Mouse (Mus musculus) heart, postnatal 0 days (tissue): ENCODE results near the gene Naip5. TPM values are rescaled to one million over a fixed set of nuclear protein-coding genes. Genes with fewer than 3 reads are reported as not detected.
"Not testable (repeated sequence)": the region's sequence is repeated elsewhere in the genome, so short reads cannot be mapped to it uniquely, and the experiment has no call there.

Source experiments
- ATAC-seq: fragments of 200-750 bp; cut with Nextera tagmentation; 2 replicates; pipeline ENCODE4 v1.8.0; 2017; ENCODE audit warnings: low read depth, moderate number of reproducible peaks, moderate library complexity; ENCODE audit not compliant: insufficient read depth
- DNase-seq: peaks from one replicate; pipeline ENCODE4 v3.0.0-alpha.2; 2016; ENCODE audit warnings: low spot score
- H3K27ac ChIP-seq: fragments of 300-500 bp; sonication (generic); 2 replicates; pipeline ENCODE4 v1.5.1; 2014; ENCODE audit warnings: low read depth, mild to moderate bottlenecking
- H3K27me3 ChIP-seq: fragments of 300-500 bp; sonication (generic); 2 replicates; pipeline ENCODE4 v1.6.1; 2014; ENCODE audit warnings: low read length, mixed read lengths; ENCODE audit not compliant: control insufficient read depth, insufficient read depth
- H3K36me3 ChIP-seq: fragments of 300-500 bp; sonication (generic); replicated peaks from 2 replicates; pipeline ENCODE4 v1.6.1; 2014; ENCODE audit warnings: low read length, mixed read lengths; ENCODE audit not compliant: control insufficient read depth, insufficient read depth
- H3K4me1 ChIP-seq: fragments of 300-500 bp; sonication (generic); 2 replicates; pipeline ENCODE4 v1.6.1; 2014; ENCODE audit warnings: antibody characterized with exemption; ENCODE audit not compliant: control insufficient read depth, insufficient read depth
- H3K4me2 ChIP-seq: fragments of 300-500 bp; sonication (generic); 2 replicates; pipeline ENCODE4 v1.6.1; 2014; ENCODE audit warnings: low read depth, mild to moderate bottlenecking, low read length, moderate library complexity
- H3K4me3 ChIP-seq: fragments of 300-500 bp; sonication (generic); 2 replicates; pipeline ENCODE4 v1.5.1; 2014; ENCODE audit warnings: low read depth, low read length
- H3K9ac ChIP-seq: fragments of 300-500 bp; sonication (generic); replicated peaks from 2 replicates; pipeline ENCODE4 v1.6.1; 2014; ENCODE audit warnings: low read depth, low read length, mixed read lengths
- H3K9me3 ChIP-seq: fragments of 300-500 bp; sonication (generic); replicated peaks from 2 replicates; pipeline ENCODE4 v1.6.1; 2016; ENCODE audit warnings: low read length; ENCODE audit not compliant: control insufficient read depth
- CTCF ChIP-seq: IDR thresholded peaks from 2 replicates; pipeline ENCODE4 v1.5.1; 2016; ENCODE audit warnings: antibody characterized with exemption, control low read depth, low read depth
- EP300 ChIP-seq: IDR thresholded peaks from 2 replicates; pipeline ENCODE4 v1.6.1; 2016; ENCODE audit warnings: antibody characterized with exemption, low read depth
- WGBS: fragments of 180-500 bp; shearing (Covaris S2); extraction: QIAGEN DNeasy Blood & Tissue Kit; methylation state at CpG from one replicate; pipeline ENCODE4 v1.1.7; 2014; 5-methylcytosine and 5-hydroxymethylcytosine counted together
- polyA plus RNA-seq: library from polyadenylated mRNA; unstranded; fragments of >200 nt; fragmentation: Nextera tagmentation; extraction: Ambion mirVana; gene quantifications from 2 replicates; pipeline ENCODE4 v1.2.1, GENCODE M21; 2015
- total RNA-seq: library from RNA; depleted of rRNA; stranded (reverse); fragments of >200 nt; gene quantifications from 2 replicates; pipeline ENCODE4 v1.2.3, GENCODE M21; 2014; ENCODE audit warnings: low replicate concordance; rRNA removed

The Naip5 gene
- total RNA-seq (1.5 TPM in 1 of 2 replicates, not detected in the other), polyA plus RNA-seq (0.08 and 0.14 TPM in 2 replicates)

- not testable (repeated sequence) for H3K27ac ChIP-seq, H3K4me1 ChIP-seq, H3K9ac ChIP-seq, H3K36me3 ChIP-seq, H3K9me3 ChIP-seq, H3K4me2 ChIP-seq, H3K4me3 ChIP-seq, H3K27me3 ChIP-seq, ATAC-seq, DNase-seq
- 70% methylated on average over 4 of the region's 4 CpGs for WGBS
These were observed at the start of gene Naip5 for GRCm38 (mm10) chr13:100246223-100246622. Gene Naip5 (minus strand): TSS chr13:100246323.

- Histone ChIP-seq H3K4me2 (no peak overlapping the region), H3K27me3 (no peaks in the 10 kb centered on the region), H3K9ac (no peak overlapping the region), H3K9me3 (no peaks in the 10 kb centered on the region), H3K4me1 (no peaks in the 10 kb centered on the region), H3K27ac (no peak overlapping the region), H3K36me3 (no peaks in the 10 kb centered on the region), H3K4me3 (no peak overlapping the region)
- ATAC-seq (no peak), DNase-seq (no peak)
- WGBS = 81% methylated on average over 1 of the region's 1 CpGs
- TF ChIP-seq EP300 (no peak), CTCF (no peak)
These were observed 38.5 kb upstream of the Naip5 start for GRCm38 (mm10) chr13:100284611-100285010.

- H3K27me3 ChIP-seq, H3K9ac ChIP-seq, H3K4me2 ChIP-seq, DNase-seq, ATAC-seq, H3K4me1 ChIP-seq, H3K4me3 ChIP-seq, H3K9me3 ChIP-seq, H3K27ac ChIP-seq, H3K36me3 ChIP-seq: not testable (repeated sequence)
- no CpG with 5 or more reads among the region's 1 CpGs for WGBS
These were observed 25.5 kb upstream of the Naip5 start for GRCm38 (mm10) chr13:100271474-100272132.

- ATAC-seq, H3K27me3 ChIP-seq, DNase-seq, H3K27ac ChIP-seq, H3K4me2 ChIP-seq, H3K9me3 ChIP-seq, H3K36me3 ChIP-seq, H3K4me1 ChIP-seq, H3K4me3 ChIP-seq, H3K9ac ChIP-seq: not testable (repeated sequence)
- WGBS = 51% methylated on average over 2 of the region's 2 CpGs
These were observed 10.9 kb upstream of the Naip5 start for GRCm38 (mm10) chr13:100256996-100257395.

GRCm38 (mm10) chr13:100255925-100256324, 9.8 kb upstream of the Naip5 start:
- H3K27ac ChIP-seq, H3K27me3 ChIP-seq, H3K36me3 ChIP-seq, DNase-seq, H3K9me3 ChIP-seq, ATAC-seq, H3K4me2 ChIP-seq, H3K4me1 ChIP-seq, H3K9ac ChIP-seq, H3K4me3 ChIP-seq: not testable (repeated sequence)
- 72% methylated on average over 5 of the region's 6 CpGs for WGBS

- DNase-seq, H3K4me3 ChIP-seq: not testable (repeated sequence)
- WGBS = 75% methylated on average over 2 of the region's 2 CpGs
These were observed 5.8 kb upstream of the Naip5 start for GRCm38 (mm10) chr13:100251897-100252296.

GRCm38 (mm10) chr13:100246896-100247519, 885 bp upstream of the Naip5 start:
- not testable (repeated sequence) for H3K4me1 ChIP-seq, H3K4me3 ChIP-seq, H3K9ac ChIP-seq, H3K9me3 ChIP-seq, H3K36me3 ChIP-seq, H3K27me3 ChIP-seq, H3K4me2 ChIP-seq, H3K27ac ChIP-seq, ATAC-seq, DNase-seq
- 55% methylated on average over 5 of the region's 5 CpGs for WGBS

More at GRCm38 (mm10) chr13:100251897-100252296, 5.8 kb upstream of the Naip5 start:
- H3K27me3 ChIP-seq, H3K27ac ChIP-seq, H3K4me1 ChIP-seq, ATAC-seq, H3K9me3 ChIP-seq, H3K4me2 ChIP-seq, H3K36me3 ChIP-seq, H3K9ac ChIP-seq: not testable (repeated sequence)
